Comparison of ENCODE assay signal across 8 mouse cellular contexts in the genomic region with DNA sequence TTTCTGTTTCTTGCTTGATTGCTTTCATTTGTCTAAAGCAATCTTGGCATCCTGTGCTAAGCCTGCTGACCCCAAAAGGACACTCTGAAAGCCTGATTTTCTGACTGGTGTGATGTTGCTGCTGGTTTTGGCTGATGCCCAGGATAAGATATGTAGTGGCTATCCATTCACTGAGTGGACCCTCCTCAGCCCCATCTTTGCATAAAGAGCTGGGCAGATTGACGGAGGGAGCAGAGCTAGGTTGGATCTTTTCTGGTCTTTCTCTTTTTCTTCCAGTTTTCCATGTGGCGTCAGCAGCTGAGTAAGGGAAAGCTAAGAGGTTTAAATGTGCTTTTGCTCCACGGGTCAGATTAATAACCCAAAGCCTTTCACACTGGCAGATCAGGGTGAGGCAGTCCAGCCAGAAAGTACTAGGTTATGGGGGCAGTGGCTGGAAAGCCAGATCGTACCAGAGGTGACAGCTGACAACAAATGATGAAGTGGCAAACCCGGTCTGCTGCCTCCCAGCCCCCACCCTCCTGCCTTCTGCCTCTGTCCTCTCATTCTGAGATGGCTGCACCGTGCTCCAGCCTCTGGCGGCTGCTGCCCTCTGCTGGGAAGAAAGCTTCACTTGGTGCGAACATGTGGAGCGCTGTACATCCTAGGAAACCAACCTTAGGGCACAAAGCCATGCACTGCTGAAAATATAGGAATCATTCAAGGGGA.
DNase-seq lines count a peak whose midpoint lies in the region; TF ChIP-seq lines count a peak whose summit lies in the region.

No protein-coding gene starts in this region.

- H3K9me3 ChIP-seq in CH12.LX (replicated peaks; ENCODE audit: low read length): no peaks in the 10 kb centered on the region
- no peaks in the 10 kb centered on the region for H3K9me3 ChIP-seq in hindbrain, embryonic 10.5 days

- TF ChIP-seq EP300 in CH12.LX (IDR thresholded peaks at IDR 0.05; ENCODE audit: low read length): no peak

- no peaks in the 10 kb centered on the region for H3K79me2 ChIP-seq in CH12.LX (replicated peaks; ENCODE audit: control insufficient read depth, extremely low read depth, insufficient read depth, poor library complexity, severe bottlenecking)

- TF ChIP-seq RAD21 in CH12.LX (IDR thresholded peaks at IDR 0.05; ENCODE audit: low read depth, low read length): peak; percentile 93

- peak overlapping the region; percentile 83 for H3K4me2 ChIP-seq in CH12.LX (ENCODE audit: insufficient read depth, low read depth, poor library complexity, severe bottlenecking)

- DNase-seq in CH12.LX (ENCODE audit: extremely low read depth): peak; percentile 86
- peak; percentile 92 for DNase-seq in brain, embryonic 14.5 days (ENCODE audit: low read depth)
- DNase-seq in hindbrain, embryonic 10.5 days (ENCODE audit: low spot score): peak; percentile 82
- peak; percentile 54 for DNase-seq in layer of hippocampus, adult 9-10 months (ENCODE audit: low spot score)
- peak; percentile 39 for DNase-seq in lung, adult 2 months
- peak; percentile 52 for DNase-seq in retina, adult 2 months (ENCODE audit: low read depth, low spot score)
- no peak for DNase-seq in spleen, adult 12 weeks (ENCODE audit: low spot score)

- dilution Hi-C loops in CH12.LX (cut with MboI; ENCODE audit: extremely low pct_ligation_motif_present, extremely low pct_unique_long_range_greater_than_20kb, low sequenced_read_pairs): no loop called here

- no peak overlapping the region for H3K27ac ChIP-seq in CH12.LX (ENCODE audit: insufficient read depth, low read depth)
- H3K27ac ChIP-seq in embryonic fibroblast, embryonic 13.5 days (ENCODE audit: insufficient read depth, low read length): no peak overlapping the region
- H3K27ac ChIP-seq in hindbrain, embryonic 10.5 days: no peak overlapping the region; the same call in 1 of the 2 replicates

- no peaks in the 10 kb centered on the region for H3K27me3 ChIP-seq in CH12.LX (replicated peaks)
- no peaks in the 10 kb centered on the region for H3K27me3 ChIP-seq in hindbrain, embryonic 10.5 days (ENCODE audit: insufficient read depth, poor library complexity, severe bottlenecking)

- no peak for TF ChIP-seq POLR2A in CH12.LX (IDR thresholded peaks at IDR 0.05; ENCODE audit: low read depth, low read length)
- no peak for TF ChIP-seq POLR2A in brain, embryonic 14.5 days (IDR thresholded peaks at IDR 0.05; ENCODE audit: borderline replicate concordance, extremely low read depth, insufficient read depth, insufficient read length, poor library complexity, severe bottlenecking)
- no peak for TF ChIP-seq POLR2A in embryonic fibroblast, embryonic 13.5 days (IDR thresholded peaks at IDR 0.05; ENCODE audit: low read depth, low read length)
- no peak for TF ChIP-seq POLR2A in lung, adult 2 months (IDR thresholded peaks at IDR 0.05; ENCODE audit: borderline replicate concordance, extremely low read depth, low read depth, low read length)

- no peaks in the 10 kb centered on the region for H3K36me3 ChIP-seq in CH12.LX (replicated peaks in 1 of 2; ENCODE audit: control insufficient read depth in 1 of 2, insufficient read depth in 1 of 2, low read length in 1 of 2)
- no peaks in the 10 kb centered on the region for H3K36me3 ChIP-seq in hindbrain, embryonic 10.5 days

- peaks cover 8 to 19% of the 10 kb centered on the region in 2 experiments; a peak in 3 of 4 replicates for H3K4me1 ChIP-seq in CH12.LX (ENCODE audit: control insufficient read depth in 1 of 2, insufficient read depth in 2 of 2)
- H3K4me1 ChIP-seq in embryonic fibroblast, embryonic 13.5 days (ENCODE audit: control insufficient read depth, insufficient read depth, low read length): no peaks in the 10 kb centered on the region
- peaks cover 10% of the 10 kb centered on the region for H3K4me1 ChIP-seq in hindbrain, embryonic 10.5 days (replicated peaks)
- H3K4me1 ChIP-seq in lung, adult 2 months (ENCODE audit: control insufficient read depth, insufficient read depth, low read length): no peaks in the 10 kb centered on the region; the same call in 1 of the 2 replicates

- H3K9ac ChIP-seq in CH12.LX (ENCODE audit: insufficient read depth, low read depth): no peak overlapping the region

- no peak overlapping the region for H3K4me3 ChIP-seq in CH12.LX (replicated peaks in 1 of 3; ENCODE audit: low read depth in 2 of 3, low read length in 2 of 3, poor library complexity in 1 of 3)
- H3K4me3 ChIP-seq in embryonic fibroblast, embryonic 13.5 days (ENCODE audit: insufficient read depth, low read length): no peak overlapping the region
- H3K4me3 ChIP-seq in hindbrain, embryonic 10.5 days: peak overlapping the region; percentile 23; the same call in 1 of the 2 replicates
- H3K4me3 ChIP-seq in lung, adult 2 months (replicated peaks; ENCODE audit: extremely low read depth, low read depth, low read length): no peak overlapping the region

- in situ Hi-C loops in CH12.LX (cut with MboI; ENCODE audit: low pct_ligation_motif_present, low pct_unique_long_range_greater_than_20kb, low sequenced_read_pairs): loop anchor here (5.0 to 25.0 kb wide), 3 partner anchors 114 to 694 kb away; no protein-coding TSS in a partner anchor

- TF ChIP-seq CTCF in CH12.LX (conservative IDR thresholded peaks at IDR 0.05 in 1 of 2, IDR thresholded peaks at IDR 0.05 in 1 of 2; ENCODE audit: low read depth in 2 of 2, low read length in 2 of 2): peak; percentile 39 to 96; a peak in 3 of 4 replicates
- peak; percentile 91 for TF ChIP-seq CTCF in brain, embryonic 14.5 days (IDR thresholded peaks at IDR 0.05; ENCODE audit: borderline replicate concordance, extremely low read depth, insufficient read depth, insufficient read length)
- TF ChIP-seq CTCF in embryonic fibroblast, embryonic 13.5 days (IDR thresholded peaks at IDR 0.05; ENCODE audit: borderline replicate concordance, insufficient read depth, low read length): peak; percentile 58; the same call in 1 of the 2 replicates
- peak; percentile 51 for TF ChIP-seq CTCF in lung, adult 2 months (IDR thresholded peaks at IDR 0.05; ENCODE audit: insufficient read depth, low read length)

- WGBS in hindbrain, embryonic 10.5 days: 20% methylated on average over 9 of the region's 9 CpGs
- 12% methylated on average over 9 of the region's 9 CpGs for WGBS in lung, adult 2 months

TF ChIP-seq in CH12.LX, 34 proteins besides CTCF, POLR2A, EP300 and RAD21:
- peak; percentile 85 for TF ChIP-seq ZC3H11A (IDR thresholded peaks at IDR 0.05; ENCODE audit: low read depth, low read length)
- no peak for TF ChIP-seq E2F4 (IDR thresholded peaks at IDR 0.05; ENCODE audit: insufficient replicate concordance, low read depth, low read length)
- peak; percentile 39; the same call in 1 of the 2 replicates for TF ChIP-seq BHLHE40 (IDR thresholded peaks at IDR 0.05; ENCODE audit: low read depth, low read length)
- no peak for TF ChIP-seq ZNF384 (IDR thresholded peaks at IDR 0.05; ENCODE audit: low read depth, low read length)
- no peak; the same call in 1 of the 2 replicates for TF ChIP-seq RCOR1 (conservative IDR thresholded peaks at IDR 0.05; ENCODE audit: low read depth, low read length)
- peak; percentile 81 for TF ChIP-seq CHD2 (IDR thresholded peaks at IDR 0.05; ENCODE audit: low read length)
- TF ChIP-seq PAX5 (IDR thresholded peaks at IDR 0.05; ENCODE audit: low read length): no peak
- no peak for TF ChIP-seq CHD1 (IDR thresholded peaks at IDR 0.05; ENCODE audit: low read depth, low read length)
- no peak for TF ChIP-seq MAFK (IDR thresholded peaks at IDR 0.05; ENCODE audit: insufficient replicate concordance, low read length)
- TF ChIP-seq SIN3A (IDR thresholded peaks at IDR 0.05; ENCODE audit: low read length): no peak; the same call in 1 of the 2 replicates
- no peak for TF ChIP-seq GABPA (IDR thresholded peaks at IDR 0.05; ENCODE audit: insufficient replicate concordance, low read depth, low read length)
- TF ChIP-seq SMC3 (IDR thresholded peaks at IDR 0.05; ENCODE audit: low read depth, low read length): peak; percentile 97
- TF ChIP-seq IRF4 (IDR thresholded peaks at IDR 0.05; ENCODE audit: low read depth, low read length): peak; percentile 75
- TF ChIP-seq MAX (IDR thresholded peaks at IDR 0.05; ENCODE audit: low read length): 0 out of 2 replicates have a peak, but pooled peaks have one; percentile 38
- TF ChIP-seq ZMIZ1 (IDR thresholded peaks at IDR 0.05; ENCODE audit: low read depth, low read length): no peak
- TF ChIP-seq MEF2A (IDR thresholded peaks at IDR 0.05; ENCODE audit: borderline replicate concordance, low read depth, low read length): 0 out of 2 replicates have a peak, but pooled peaks have one; percentile 36
- TF ChIP-seq MXI1 (IDR thresholded peaks at IDR 0.05; ENCODE audit: low read depth, low read length): 0 out of 2 replicates have a peak, but pooled peaks have one; percentile 34
- no peak for TF ChIP-seq NRF1 (IDR thresholded peaks at IDR 0.05; ENCODE audit: low read depth, low read length)
- no peak for TF ChIP-seq TBP (conservative IDR thresholded peaks at IDR 0.05; ENCODE audit: low read depth, low read length)
- no peak for TF ChIP-seq MAZ (IDR thresholded peaks at IDR 0.05; ENCODE audit: low read depth, low read length)
- no peak for TF ChIP-seq TCF12 (IDR thresholded peaks at IDR 0.05; ENCODE audit: low read depth, low read length)
- peak; percentile 55; the same call in 1 of the 2 replicates for TF ChIP-seq NELFE (IDR thresholded peaks at IDR 0.05; ENCODE audit: low read depth, low read length)
- no peak for TF ChIP-seq USF1 (IDR thresholded peaks at IDR 0.05; ENCODE audit: low read depth, low read length)
- TF ChIP-seq POLR2AphosphoS2 (IDR thresholded peaks at IDR 0.05; ENCODE audit: low read depth, low read length): no peak
- no peak for TF ChIP-seq HCFC1 (IDR thresholded peaks at IDR 0.05; ENCODE audit: low read depth, low read length)
- TF ChIP-seq JUN (IDR thresholded peaks at IDR 0.05; ENCODE audit: insufficient read depth, low read depth, low read length): no peak
- TF ChIP-seq MYC (IDR thresholded peaks at IDR 0.05; ENCODE audit: low read depth, low read length): peak; percentile 66; the same call in 1 of the 2 replicates
- TF ChIP-seq ZKSCAN1 (IDR thresholded peaks at IDR 0.05; ENCODE audit: borderline replicate concordance, low read depth, low read length): no peak
- TF ChIP-seq UBTF (IDR thresholded peaks at IDR 0.05; ENCODE audit: low read depth, low read length): no peak
